Mouse (Mus musculus) frontal cortex, postnatal 14 days (tissue): ENCODE measurements around the gene Syne2.

Experiments
- DNase-seq, 2 experiments: peaks; one replicate each; pipeline ENCODE4 v3.0.0; 2022; ENCODE audit warnings: low spot score in 2 of 2

Syne2 gene

DNA sequence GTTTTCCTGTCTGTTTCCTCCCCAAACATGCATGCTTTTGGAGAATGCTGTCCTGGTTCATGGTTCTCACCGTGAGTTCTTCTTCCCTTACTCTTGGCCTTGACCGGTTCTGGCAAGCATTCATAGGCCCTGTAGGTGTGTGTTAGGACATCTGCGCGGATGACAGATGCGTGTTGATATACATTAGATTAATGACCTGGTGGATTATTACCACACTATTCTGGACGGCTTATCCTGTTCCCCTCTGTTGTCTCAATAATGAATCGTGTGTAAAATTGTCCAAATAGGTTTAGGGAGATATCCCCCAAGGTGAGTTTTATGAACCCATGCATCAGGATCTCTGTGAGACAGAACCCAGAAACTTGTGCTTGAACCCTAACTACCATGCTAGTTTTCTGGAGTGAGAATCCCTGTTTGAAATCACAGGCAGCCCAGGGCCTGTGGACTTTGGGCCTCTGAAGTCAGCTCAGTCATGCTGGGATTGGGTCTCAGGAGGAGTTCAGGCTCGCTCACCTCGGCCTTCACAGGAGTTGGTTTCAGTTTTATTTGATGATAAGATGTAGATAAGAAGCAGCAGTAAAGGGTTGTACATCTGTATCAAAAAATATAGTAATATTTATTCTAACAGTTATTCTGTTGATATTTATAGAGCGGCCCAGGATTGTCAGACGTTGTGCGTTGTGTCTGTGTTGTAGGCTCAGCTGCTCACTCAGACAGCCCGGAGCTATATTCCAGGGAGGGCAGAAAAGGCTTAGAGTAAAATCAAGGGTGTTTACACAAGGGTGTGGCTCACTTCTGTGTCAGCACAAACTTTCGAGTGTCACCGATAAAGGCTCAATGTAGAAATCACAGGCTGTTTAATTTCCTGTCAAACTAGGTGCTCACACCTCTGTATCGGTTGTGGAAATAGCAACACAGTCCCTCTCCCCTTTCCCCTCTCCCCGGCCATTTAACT lies 48.8 kb downstream of the Syne2 start:
- DNase-seq: no peak

- no peak for DNase-seq
Measured at GRCm38 (mm10) chr12:75873546-75874235, 55.8 kb downstream of the Syne2 start.

DNA sequence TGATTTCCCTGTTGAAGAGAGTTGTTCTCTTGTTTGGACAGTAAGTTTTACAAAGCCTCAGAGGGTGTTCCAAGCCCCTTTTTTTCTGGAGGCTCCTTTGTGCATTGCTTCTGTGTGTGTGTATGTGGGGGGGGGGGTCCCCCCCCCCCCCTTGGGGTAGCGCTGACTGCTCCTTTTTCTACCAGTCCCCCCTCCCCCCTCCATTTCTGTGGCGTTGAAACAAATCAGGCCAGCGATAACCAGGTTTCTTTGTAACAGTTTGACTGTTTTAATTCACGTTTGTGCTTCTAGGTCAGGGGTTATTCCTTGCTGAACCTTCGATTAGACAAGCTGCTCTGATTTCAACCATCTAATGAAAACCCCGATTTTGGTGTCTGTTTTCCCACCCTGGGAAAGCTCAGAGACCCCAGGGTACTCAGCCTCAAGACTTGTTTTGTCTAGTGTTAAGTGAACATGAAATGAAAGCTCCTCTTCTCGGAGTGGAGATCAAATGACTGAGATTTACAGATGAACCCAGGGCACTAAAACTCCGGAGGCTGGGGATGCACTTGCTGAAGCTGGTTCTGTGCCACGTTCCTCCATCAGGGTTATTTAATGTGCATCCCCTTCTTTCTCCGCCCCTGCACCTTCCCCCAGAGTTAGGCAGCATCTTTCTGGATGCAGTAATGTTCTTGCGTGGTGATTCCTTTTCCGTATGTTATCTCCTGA lies 56.5 kb downstream of the Syne2 start:
- no peak for DNase-seq

DNA sequence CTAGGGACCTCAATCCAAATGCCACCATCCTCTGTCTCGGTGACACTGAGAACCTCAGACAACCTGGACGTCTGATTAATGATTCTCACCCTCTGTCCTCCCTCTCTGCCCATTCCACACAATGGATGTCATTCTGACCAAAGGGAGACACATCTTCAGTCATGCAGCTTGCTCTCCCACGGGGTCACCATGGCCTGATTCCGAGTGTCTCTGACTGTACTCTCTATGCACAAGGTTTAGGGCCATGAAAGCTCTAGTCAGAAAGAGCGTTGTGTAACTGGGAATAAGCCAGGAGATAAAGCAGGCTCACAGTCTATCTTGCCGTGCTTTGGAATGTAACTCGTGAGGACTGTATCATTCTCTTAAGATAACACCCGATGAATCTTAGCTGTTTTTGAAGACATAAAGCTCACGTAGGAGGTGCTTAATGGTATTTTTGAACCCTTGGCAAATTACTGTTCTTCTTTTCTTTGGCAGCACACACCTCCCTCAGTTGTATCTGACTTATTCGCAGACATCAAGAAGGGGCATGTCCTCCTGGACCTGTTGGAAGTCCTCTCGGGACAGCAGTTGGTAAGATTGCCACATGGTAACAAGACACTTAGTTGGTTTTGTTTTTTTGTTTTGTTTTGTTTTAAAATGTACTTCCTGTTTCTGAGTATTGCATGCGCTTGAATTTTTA lies 61.8 kb downstream of the Syne2 start:
- no peak for DNase-seq

DNA sequence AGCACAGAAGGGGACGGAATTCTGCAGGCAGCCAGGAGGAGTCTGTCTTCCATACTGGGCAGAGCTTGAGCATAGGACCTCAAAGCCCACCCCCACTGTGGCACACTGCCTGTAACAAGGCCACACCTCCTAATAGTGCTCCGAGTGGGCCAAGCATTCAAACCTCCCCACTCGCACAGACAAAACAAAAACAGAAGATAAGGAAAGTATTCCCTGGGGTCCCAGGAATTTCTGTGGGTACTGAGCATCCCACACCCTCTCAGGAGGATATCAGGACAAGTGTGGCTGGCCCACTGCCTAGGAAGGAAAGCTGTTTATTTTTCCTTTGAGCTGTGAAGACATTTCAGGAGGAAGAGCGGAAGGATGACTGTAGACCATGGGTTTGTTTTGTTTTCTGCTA lies 63.6 kb downstream of the Syne2 start:
- no peak for DNase-seq

DNA sequence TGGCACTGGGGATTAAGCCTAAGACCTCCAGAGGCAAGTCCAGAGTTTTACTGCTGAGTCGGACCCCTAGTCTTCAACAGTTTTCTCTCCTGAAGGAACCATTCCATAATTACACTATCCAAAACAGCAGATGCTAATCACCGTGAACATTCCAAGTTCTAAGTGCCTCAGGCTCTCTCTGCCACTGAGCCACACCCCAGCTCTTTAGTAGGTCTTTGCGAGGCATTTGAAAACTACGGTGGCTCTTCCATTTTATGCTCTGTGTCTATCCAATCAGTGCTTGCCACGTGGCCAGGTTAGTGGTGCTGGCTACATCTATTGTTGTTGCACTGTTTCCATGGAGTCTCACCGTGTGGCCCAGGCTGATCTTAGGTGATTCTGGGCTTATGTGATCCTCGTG lies 68.2 kb downstream of the Syne2 start:
- no peak for DNase-seq

- no peak for DNase-seq
Measured at GRCm38 (mm10) chr12:75886946-75887345, 69.0 kb downstream of the Syne2 start.

DNA sequence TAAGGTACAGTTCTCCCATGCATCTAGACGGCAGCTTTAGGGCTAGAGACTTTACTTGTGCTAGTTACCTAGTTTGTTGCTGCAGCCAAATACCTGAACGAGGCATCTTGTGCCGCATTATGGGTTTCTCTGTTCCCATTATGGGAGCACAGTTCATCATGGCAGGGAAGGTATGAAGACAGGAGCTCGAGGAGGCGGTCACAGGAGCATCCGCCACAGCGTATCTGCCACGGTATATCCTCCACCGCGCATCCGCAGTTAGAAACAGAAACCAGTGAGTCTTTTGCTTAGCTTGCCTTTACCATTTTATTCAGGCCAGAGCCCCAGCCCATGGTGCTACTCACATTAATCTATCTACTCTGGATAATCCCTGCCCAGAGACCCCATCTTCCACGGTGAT lies 70.8 kb downstream of the Syne2 start:
- DNase-seq: no peak

DNA sequence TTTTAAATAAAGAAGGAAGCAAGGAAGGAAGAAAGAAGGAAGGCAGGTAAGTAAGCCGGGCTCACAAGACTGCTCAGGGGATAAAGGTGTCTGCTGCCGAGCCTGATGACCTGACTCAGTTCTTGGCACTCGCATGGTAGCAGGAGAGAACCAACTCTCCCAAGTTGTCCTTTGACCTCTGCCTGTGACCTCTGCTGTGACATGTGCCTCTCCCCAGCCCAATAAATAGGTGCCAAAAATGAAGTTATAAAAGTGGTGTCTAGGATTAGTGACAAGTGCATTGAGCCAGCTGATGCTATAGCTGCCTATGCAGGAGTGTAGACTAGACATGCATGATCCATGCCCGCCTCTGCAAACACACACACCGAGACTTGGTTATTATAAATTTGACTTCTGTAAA lies 73.3 kb downstream of the Syne2 start:
- no peak for DNase-seq

DNA sequence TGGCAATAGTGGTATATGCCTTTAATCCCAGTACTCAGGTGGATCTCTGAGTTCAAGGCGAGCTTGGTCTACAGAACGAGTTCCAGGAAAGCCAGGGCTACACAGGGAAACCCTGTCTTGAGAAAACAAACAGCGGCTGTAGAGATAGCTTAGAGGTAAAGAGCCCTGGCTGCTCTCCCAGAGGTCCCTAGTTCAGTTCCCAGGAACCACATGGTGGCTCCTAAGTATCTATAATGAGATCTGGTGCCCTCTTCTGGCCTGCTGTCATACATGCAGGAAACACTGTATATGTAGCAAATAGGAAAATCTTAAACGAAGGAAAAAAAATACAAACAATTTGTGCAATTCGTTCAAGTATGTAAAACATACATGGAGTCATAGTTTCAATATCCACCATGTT lies 75.5 kb downstream of the Syne2 start:
- no peak for DNase-seq

- DNase-seq: no peak
Measured at GRCm38 (mm10) chr12:75894316-75894997, 76.5 kb downstream of the Syne2 start.

DNA sequence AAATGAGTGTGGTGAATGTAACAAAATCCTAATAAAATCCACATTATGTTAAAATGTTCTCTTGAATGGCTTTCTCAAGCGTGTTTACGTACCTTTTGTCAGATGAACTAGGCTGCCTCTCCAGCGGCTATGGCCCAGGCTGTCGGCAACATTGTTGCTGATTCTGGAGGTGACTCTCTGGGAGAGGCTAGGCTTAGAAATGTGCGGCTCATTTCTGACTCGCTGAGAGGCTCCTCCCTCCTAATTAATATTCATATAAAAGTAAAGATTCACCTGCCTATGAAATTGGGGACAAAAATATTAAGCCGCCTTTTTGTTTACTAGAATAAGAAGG lies 77.0 kb downstream of the Syne2 start:
- no peak for DNase-seq

- DNase-seq: no peak
Measured at GRCm38 (mm10) chr12:75897793-75898192, 79.9 kb downstream of the Syne2 start.

DNA sequence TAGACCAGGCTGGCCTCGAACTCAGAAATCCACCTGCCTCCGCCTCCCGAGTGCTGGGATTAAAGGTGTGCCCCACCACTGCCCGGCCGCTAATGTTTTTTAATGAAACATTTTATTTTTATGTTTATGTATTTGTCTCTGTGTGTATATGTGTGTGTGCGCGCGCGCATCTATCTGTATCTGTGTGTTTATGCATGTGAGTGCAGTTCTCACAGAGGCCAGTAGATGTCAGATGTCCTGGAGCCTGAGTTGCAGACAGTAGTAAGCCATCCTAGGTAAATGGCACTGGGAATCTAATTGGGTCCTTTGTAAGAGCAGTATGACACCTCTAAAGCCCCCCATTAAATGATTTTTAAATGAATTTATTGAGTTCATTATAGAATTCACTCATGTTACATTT lies 83.8 kb downstream of the Syne2 start:
- no peak for DNase-seq

DNA sequence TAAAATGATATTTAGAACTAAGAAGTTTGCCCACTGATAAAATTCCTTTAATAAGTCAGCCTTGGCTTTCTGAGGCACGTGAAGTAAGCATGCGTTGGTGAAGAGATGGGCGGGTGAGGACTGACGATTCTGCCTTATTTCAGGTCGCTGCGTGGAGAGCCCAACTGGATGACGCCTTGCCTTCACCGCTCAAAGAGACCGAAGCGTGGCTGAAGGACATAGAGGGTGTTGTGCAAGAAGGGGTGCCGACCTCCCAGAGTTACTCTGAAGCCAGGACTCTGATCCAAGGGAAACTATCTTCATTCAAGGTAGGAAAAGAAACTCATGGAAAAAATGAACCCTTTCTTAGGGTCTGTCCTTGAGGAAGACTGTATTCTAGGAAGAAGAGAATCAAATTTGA lies 86.1 kb downstream of the Syne2 start:
- DNase-seq: no peak

- no peak for DNase-seq
Measured at GRCm38 (mm10) chr12:75905304-75905703, 87.4 kb downstream of the Syne2 start.

DNA sequence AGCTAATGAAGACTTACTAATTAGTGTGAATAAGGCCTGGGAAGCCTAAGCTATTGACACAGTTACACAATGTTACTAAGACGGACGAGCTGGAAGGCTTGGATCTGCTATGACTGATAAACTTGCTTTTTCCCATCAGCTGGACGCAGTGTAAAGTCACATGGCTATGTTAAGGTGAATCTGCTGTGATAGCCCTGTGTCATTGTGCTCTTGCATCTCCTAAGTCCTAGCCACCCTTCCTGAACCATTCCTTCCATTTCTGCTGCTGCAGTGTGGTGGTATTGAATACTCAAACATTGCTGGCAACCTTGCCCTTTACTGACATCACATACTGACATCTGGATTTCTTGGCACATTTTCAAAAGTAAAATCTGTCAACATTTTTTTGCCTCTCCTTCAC lies 90.5 kb downstream of the Syne2 start:
- no peak for DNase-seq

GRCm38 (mm10) chr12:75915694-75916093 lies 97.8 kb downstream of the Syne2 start:
- DNase-seq: no peak

DNA sequence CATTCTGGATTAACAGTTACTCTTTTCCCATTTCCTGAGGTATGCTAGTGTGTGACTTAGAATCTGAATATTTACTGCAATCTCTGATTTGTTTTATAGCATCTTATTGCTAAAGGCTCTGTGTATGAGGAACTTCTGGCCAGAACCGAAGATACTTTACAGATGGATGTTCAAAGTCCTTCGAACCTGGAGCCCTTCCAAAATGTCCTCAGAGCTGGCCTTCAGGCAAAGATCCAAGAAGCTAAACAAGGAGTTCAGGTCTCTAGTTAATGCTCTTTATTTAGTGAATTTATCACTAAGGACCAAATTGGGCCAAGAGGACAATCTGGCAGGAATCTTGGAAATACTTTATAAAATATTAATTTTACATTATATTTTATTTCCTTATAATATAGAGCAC lies 100.5 kb downstream of the Syne2 start:
- no peak for DNase-seq

GRCm38 (mm10) chr12:75918914-75919313 lies 101.0 kb downstream of the Syne2 start:
- peak; percentile 21 to 52 for DNase-seq

DNA sequence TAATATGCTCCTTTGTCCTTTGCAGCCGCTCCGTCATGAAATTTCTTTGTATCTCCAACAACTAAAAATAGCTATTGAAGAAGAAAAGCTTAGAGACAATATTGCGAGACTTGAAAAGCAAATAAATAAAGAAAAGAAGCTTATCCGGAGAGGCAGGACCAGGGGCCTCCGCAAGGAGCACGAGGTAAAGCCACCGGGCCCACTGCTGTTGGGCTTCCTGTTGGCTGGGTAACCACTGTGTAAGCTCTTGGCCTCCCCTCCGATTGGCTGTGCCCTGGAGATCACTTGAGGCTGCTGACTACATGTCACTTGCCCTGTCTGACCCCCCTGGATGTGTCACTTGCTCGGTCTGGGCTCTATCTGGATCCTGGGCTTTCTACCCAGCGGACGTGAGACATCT lies 105.0 kb downstream of the Syne2 start:
- no peak for DNase-seq

DNA sequence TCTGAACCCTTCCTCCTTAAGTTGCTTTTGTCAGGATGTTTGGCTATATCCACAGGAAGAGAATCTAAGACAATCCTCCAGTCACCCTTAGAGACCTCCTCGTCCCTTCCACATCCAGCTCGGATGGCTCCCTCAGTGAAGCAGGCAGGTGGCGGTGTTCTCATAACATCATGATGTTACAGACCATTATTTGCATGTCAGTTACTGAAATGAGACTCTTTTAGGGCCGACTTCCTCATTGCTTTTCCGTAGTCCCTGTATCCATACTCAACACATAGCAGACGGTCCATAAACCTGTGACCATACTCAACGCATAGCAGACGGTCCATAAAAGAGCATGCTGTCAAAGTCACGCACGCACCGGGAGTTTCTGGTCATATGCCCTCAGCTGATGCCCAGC lies 106.9 kb downstream of the Syne2 start:
- DNase-seq: no peak
